Mouse (Mus musculus) ES-E14 (cell line): ENCODE data around the gene Tns3.

Source experiments
- HCFC1 ChIP-seq: IDR thresholded peaks from 2 replicates; pipeline ENCODE4 v1.6.1; 2012; ENCODE audit warnings: low read length, inconsistent platforms, borderline replicate concordance; ENCODE audit not compliant: insufficient read depth
- MAFK ChIP-seq: IDR thresholded peaks from 2 replicates; pipeline ENCODE4 v1.6.1; 2014; ENCODE audit warnings: mild to moderate bottlenecking, low read depth, low read length, inconsistent platforms; ENCODE audit not compliant: insufficient read depth
- ZC3H11A ChIP-seq: IDR thresholded peaks from 2 replicates; pipeline ENCODE4 v1.6.1; 2012; ENCODE audit warnings: low read depth, mild to moderate bottlenecking, inconsistent platforms, low read length, borderline replicate concordance
- ZNF384 ChIP-seq: IDR thresholded peaks from 2 replicates; pipeline ENCODE4 v1.6.1; 2012; ENCODE audit warnings: low read depth, low read length, inconsistent platforms

DNA sequence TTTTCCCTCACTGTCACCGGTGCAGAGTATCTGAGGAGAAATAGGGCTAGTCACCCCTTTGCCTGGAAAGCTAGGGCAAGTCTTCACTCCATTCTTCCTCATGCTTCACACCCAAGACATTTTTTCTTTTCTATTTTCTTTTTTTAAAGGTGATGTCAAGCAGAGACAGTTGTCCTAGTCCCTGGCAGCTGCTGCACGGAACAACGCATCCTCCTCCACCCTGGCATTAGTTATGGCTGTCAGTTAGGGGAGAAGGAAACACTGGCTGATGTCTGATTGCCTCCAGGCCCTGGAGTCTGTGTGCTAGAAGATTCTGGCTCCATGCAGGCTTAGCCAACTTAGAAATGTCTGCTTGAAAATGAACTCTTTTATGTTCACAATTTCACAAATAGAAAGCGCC is 27.3 kb upstream of the Tns3 start:
- no peak for TF ChIP-seq ZNF384
- no peak for TF ChIP-seq HCFC1
- no peak for TF ChIP-seq MAFK
- TF ChIP-seq ZC3H11A = no peak
